Mouse (Mus musculus): ENCODE measurements around the gene Gfpt2.

Gfpt2 gene

GRCm38 (mm10) chr11:49840666-49841065, 46.7 kb downstream of the Gfpt2 start:
- DNase-seq (ENCODE audit: low spot score in 2 of 2) = no peak

GRCm38 (mm10) chr11:49841886-49842285, 47.9 kb downstream of the Gfpt2 start:
- no peak for DNase-seq (ENCODE audit: low spot score in 2 of 2)

GRCm38 (mm10) chr11:49842718-49843117, 48.7 kb downstream of the Gfpt2 start:
- DNase-seq (ENCODE audit: low spot score in 2 of 2) = no peak

- no peak for DNase-seq (ENCODE audit: low spot score in 2 of 2)
Observed at GRCm38 (mm10) chr11:49844311-49844710, 50.3 kb downstream of the Gfpt2 start.

- peak; percentile 58 to 72 for DNase-seq (ENCODE audit: low spot score in 2 of 2)
Observed at GRCm38 (mm10) chr11:49844969-49845368, 51.0 kb downstream of the Gfpt2 start.

GRCm38 (mm10) chr11:49845958-49846357, 52.0 kb downstream of the Gfpt2 start:
- DNase-seq (ENCODE audit: low spot score in 2 of 2) = no peak

- peak; percentile 95 to 98 for DNase-seq (ENCODE audit: low spot score in 2 of 2)
Observed at GRCm38 (mm10) chr11:49846401-49847070, 52.6 kb downstream of the Gfpt2 start, which contains the start of gene Mapk9. Gene Mapk9 (plus strand): TSS chr11:49846751.

GRCm38 (mm10) chr11:49847071-49847810, 53.3 kb downstream of the Gfpt2 start:
- DNase-seq (ENCODE audit: low spot score in 2 of 2) = no peak

- DNase-seq (ENCODE audit: low spot score in 2 of 2) = no peak
Observed at GRCm38 (mm10) chr11:49847811-49848078, 53.8 kb downstream of the Gfpt2 start.

GRCm38 (mm10) chr11:49848080-49848815, 54.3 kb downstream of the Gfpt2 start:
- DNase-seq (ENCODE audit: low spot score in 2 of 2) = no peak

- no peak for DNase-seq (ENCODE audit: low spot score in 2 of 2)
Observed at GRCm38 (mm10) chr11:49850331-49850730, 56.4 kb downstream of the Gfpt2 start.

GRCm38 (mm10) chr11:49855144-49855543, 61.2 kb downstream of the Gfpt2 start:
- no peak for DNase-seq (ENCODE audit: low spot score in 2 of 2)

- no peak for DNase-seq (ENCODE audit: low spot score in 2 of 2)
Observed at GRCm38 (mm10) chr11:49861139-49861538, 67.2 kb downstream of the Gfpt2 start.

- DNase-seq (ENCODE audit: low spot score in 2 of 2) = no peak
Observed at GRCm38 (mm10) chr11:49863926-49864325, 69.9 kb downstream of the Gfpt2 start.

GRCm38 (mm10) chr11:49867320-49867719, 73.3 kb downstream of the Gfpt2 start:
- no peak for DNase-seq (ENCODE audit: low spot score in 2 of 2)

GRCm38 (mm10) chr11:49869762-49870161, 75.8 kb downstream of the Gfpt2 start:
- peak in 1 of 2 experiments; percentile 23 for DNase-seq (ENCODE audit: low spot score in 2 of 2)

- DNase-seq (ENCODE audit: low spot score in 2 of 2) = no peak
Observed at GRCm38 (mm10) chr11:49871914-49872313, 77.9 kb downstream of the Gfpt2 start.

- DNase-seq (ENCODE audit: low spot score in 2 of 2) = no peak
Observed at GRCm38 (mm10) chr11:49872779-49873178, 78.8 kb downstream of the Gfpt2 start.

GRCm38 (mm10) chr11:49876948-49877817, 83.2 kb downstream of the Gfpt2 start:
- DNase-seq (ENCODE audit: low spot score in 2 of 2) = no peak

- no peak for DNase-seq (ENCODE audit: low spot score in 2 of 2)
Observed at GRCm38 (mm10) chr11:49879950-49880642, 86.1 kb downstream of the Gfpt2 start.

- no peak for DNase-seq (ENCODE audit: low spot score in 2 of 2)
Observed at GRCm38 (mm10) chr11:49883394-49883793, 89.4 kb downstream of the Gfpt2 start.
